Mouse (Mus musculus) gastrocnemius, postnatal 4 days (tissue): ENCODE data around the gene Chsy1. TPM values are rescaled to one million over a fixed set of nuclear protein-coding genes. Genes with fewer than 3 reads are reported as not detected.

Experiments
- DNase-seq, 2 experiments: peaks; one replicate each; pipeline ENCODE4 v3.0.0; 2021 to 2022; ENCODE audit warnings: low spot score in 2 of 2, mixed read lengths in 2 of 2
- total RNA-seq, 2 experiments: library from RNA; stranded (reverse); gene quantifications; 2 replicates each; pipeline ENCODE4 v1.2.3; 2021

The Chsy1 gene
- total RNA-seq, 2 experiments from 2014 or later, result 32.0 to 35.9 TPM

GRCm38 (mm10) chr7:66138301-66138700, 29.0 kb downstream of the Chsy1 start:
- DNase-seq, result peak in 1 of 2 experiments; percentile 42

- no peak for DNase-seq
Measured at GRCm38 (mm10) chr7:66138878-66139277, 29.6 kb downstream of the Chsy1 start.

- no peak for DNase-seq
Measured at GRCm38 (mm10) chr7:66140095-66140494, 30.8 kb downstream of the Chsy1 start.

GRCm38 (mm10) chr7:66140923-66141570, 31.7 kb downstream of the Chsy1 start:
- no peak for DNase-seq

GRCm38 (mm10) chr7:66142514-66142913, 33.2 kb downstream of the Chsy1 start:
- DNase-seq, result no peak

GRCm38 (mm10) chr7:66144543-66144942, 35.2 kb downstream of the Chsy1 start:
- no peak for DNase-seq

GRCm38 (mm10) chr7:66147156-66147555, 37.8 kb downstream of the Chsy1 start:
- no peak for DNase-seq

GRCm38 (mm10) chr7:66147816-66148215, 38.5 kb downstream of the Chsy1 start:
- no peak for DNase-seq

GRCm38 (mm10) chr7:66149506-66149905, 40.2 kb downstream of the Chsy1 start:
- DNase-seq, result no peak

GRCm38 (mm10) chr7:66150411-66150810, 41.1 kb downstream of the Chsy1 start:
- DNase-seq, result no peak

GRCm38 (mm10) chr7:66157413-66157812, 48.1 kb downstream of the Chsy1 start:
- DNase-seq, result no peak

GRCm38 (mm10) chr7:66157861-66158415, 48.6 kb downstream of the Chsy1 start:
- DNase-seq, result no peak

- DNase-seq, result no peak
Measured at GRCm38 (mm10) chr7:66158616-66159129, 49.4 kb downstream of the Chsy1 start.

GRCm38 (mm10) chr7:66159961-66160360, 50.6 kb downstream of the Chsy1 start:
- no peak for DNase-seq

GRCm38 (mm10) chr7:66161836-66162235, 52.5 kb downstream of the Chsy1 start:
- no peak for DNase-seq

- no peak for DNase-seq
Measured at GRCm38 (mm10) chr7:66162489-66162888, 53.2 kb downstream of the Chsy1 start.

- no peak for DNase-seq
Measured at GRCm38 (mm10) chr7:66162981-66163380, 53.7 kb downstream of the Chsy1 start.

- no peak for DNase-seq
Measured at GRCm38 (mm10) chr7:66164427-66165031, 55.2 kb downstream of the Chsy1 start.

- no peak for DNase-seq
Measured at GRCm38 (mm10) chr7:66165036-66165798, 55.9 kb downstream of the Chsy1 start.

- DNase-seq, result no peak
Measured at GRCm38 (mm10) chr7:66168877-66169276, 59.6 kb downstream of the Chsy1 start.

- no peak for DNase-seq
Measured at GRCm38 (mm10) chr7:66169476-66169875, 60.2 kb downstream of the Chsy1 start.
